Mouse (Mus musculus): Measurements from ENCODE around the gene Tmem161b.

DNA sequence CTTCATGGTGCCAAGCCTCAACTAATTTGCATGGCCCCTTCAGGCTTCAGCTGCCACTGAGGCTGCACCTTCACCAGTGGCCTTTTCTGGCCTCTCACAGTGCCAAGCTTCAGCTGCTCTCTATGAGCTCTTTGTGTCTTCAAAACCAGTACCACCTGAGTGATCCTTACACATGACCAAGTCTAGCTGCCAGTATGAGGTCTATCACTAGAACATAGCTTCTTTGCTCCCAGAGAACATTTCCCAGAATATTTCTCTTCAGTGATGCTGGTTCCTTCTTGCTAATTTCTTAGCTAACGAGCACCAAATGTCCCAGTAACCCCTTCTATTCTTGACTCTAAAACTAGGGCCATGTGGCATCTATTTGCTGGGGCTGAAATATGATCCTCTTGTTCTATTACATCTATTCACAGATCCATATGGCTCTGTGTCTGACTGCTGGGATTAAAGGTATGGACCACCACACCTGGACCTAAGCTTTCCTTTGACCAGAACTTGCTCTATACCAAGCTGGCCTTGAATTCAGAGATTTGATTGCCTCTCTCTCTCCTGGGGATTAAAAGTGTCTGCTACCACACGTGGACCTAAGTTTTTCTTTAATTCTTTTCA lies 77.5 kb downstream of the Tmem161b start:
- TF ChIP-seq CTCF (IDR thresholded peaks at IDR 0.05) (no peak), EP300 (IDR thresholded peaks at IDR 0.05) (no peak)
